Mouse (Mus musculus) CD4-positive naive resting alpha-beta T cell, adult 57 days (primary cell): ENCODE data around the gene Dyx1c1. TPM values are rescaled to one million over a fixed set of nuclear protein-coding genes. Genes with fewer than 3 reads are reported as not detected.

Experiments
- total RNA-seq: library from RNA; stranded (reverse); gene quantifications from one replicate; pipeline ENCODE4 v1.2.4, GENCODE M21; 2023

Gene Dyx1c1
- total RNA-seq, result 1.6 TPM

GRCm38 (mm10) chr9:72958521-72959450 lies at the start of gene Dyx1c1, which contains the start of gene Gm44503:
Gene Dyx1c1 (plus strand): TSS chr9:72958785.
Gene Gm44503 (plus strand): TSS chr9:72958852.

GRCm38 (mm10) chr9:72925021-72925934 lies 33.3 kb upstream of the Dyx1c1 start, which contains the start of gene Pygo1:
Gene Pygo1 (plus strand): TSS chr9:72925645.

GRCm38 (mm10) chr9:72985250-72986220 lies 26.9 kb downstream of the Dyx1c1 start, which contains the start of the genes Ccpg1os and Ccpg1:
Gene Ccpg1os (minus strand): TSS chr9:72985382.
Gene Ccpg1 (plus strand): TSS chr9:72985429.

Other genes with a start within 250 kb of the Dyx1c1 start
- gene Prtg, start 151.9 kb upstream of the Dyx1c1 start, total RNA-seq, result 0.06 TPM
- not detected for gene Pygo1, start 33.1 kb upstream of the Dyx1c1 start, total RNA-seq
- gene Gm44503, start 67 bp downstream of the Dyx1c1 start, total RNA-seq, result 0.50 TPM
- gene Ccpg1os, start 26.6 kb downstream of the Dyx1c1 start, total RNA-seq, result 11.2 TPM
- gene Ccpg1, start 26.6 kb downstream of the Dyx1c1 start, total RNA-seq, result 184 TPM
- gene Pigb, start 81.6 kb downstream of the Dyx1c1 start, total RNA-seq, result 14.2 TPM
- 55.2 TPM for gene Rab27a, start 86.1 kb downstream of the Dyx1c1 start, total RNA-seq
- gene Khdc3, start 143.1 kb downstream of the Dyx1c1 start, total RNA-seq, result 11.1 TPM
- gene Gm20509, start 143.7 kb downstream of the Dyx1c1 start, total RNA-seq, result not detected
- gene Rsl24d1, start 154.6 kb downstream of the Dyx1c1 start, total RNA-seq, result 63.3 TPM